Mouse (Mus musculus) neural tube, embryonic 15.5 days (tissue): ENCODE measurements around the gene Itga6. TPM values are rescaled to one million over a fixed set of nuclear protein-coding genes. Genes with fewer than 3 reads are reported as not detected.

Source experiments
- ATAC-seq: fragments of 200-750 bp; cut with Nextera tagmentation; 2 replicates; pipeline ENCODE4 v1.8.0; 2017; ENCODE audit warnings: mild to moderate bottlenecking, moderate TSS enrichment, moderate library complexity; ENCODE audit not compliant: low FRiP score
- H3K27ac ChIP-seq: fragments of 300-500 bp; sonication (generic); replicated peaks from 2 replicates; pipeline ENCODE4 v1.5.1; 2015; ENCODE audit warnings: mild to moderate bottlenecking, inconsistent platforms
- H3K27me3 ChIP-seq: fragments of 300-500 bp; sonication (generic); replicated peaks from 2 replicates; pipeline ENCODE4 v1.6.1; 2015; ENCODE audit warnings: inconsistent platforms
- H3K36me3 ChIP-seq: fragments of 300-500 bp; sonication (generic); 2 replicates; pipeline ENCODE4 v1.6.1; 2015; ENCODE audit warnings: inconsistent platforms
- H3K4me1 ChIP-seq: fragments of 300-500 bp; sonication (generic); 2 replicates; pipeline ENCODE4 v1.6.1; 2015; ENCODE audit warnings: inconsistent platforms
- H3K4me2 ChIP-seq: fragments of 300-500 bp; sonication (generic); 2 replicates; pipeline ENCODE4 v1.6.1; 2015; ENCODE audit warnings: inconsistent platforms, mild to moderate bottlenecking, moderate library complexity
- H3K4me3 ChIP-seq: fragments of 300-500 bp; sonication (generic); replicated peaks from 2 replicates; pipeline ENCODE4 v1.5.1; 2015; ENCODE audit warnings: mild to moderate bottlenecking, inconsistent platforms
- H3K9ac ChIP-seq: fragments of 300-500 bp; sonication (generic); replicated peaks from 2 replicates; pipeline ENCODE4 v1.6.1; 2015; ENCODE audit warnings: mild to moderate bottlenecking, inconsistent platforms
- H3K9me3 ChIP-seq: fragments of 300-500 bp; sonication (generic); replicated peaks from 2 replicates; pipeline ENCODE4 v1.6.1; 2016; ENCODE audit warnings: inconsistent platforms
- WGBS: fragments of 180-500 bp; shearing (Covaris S2); methylation state at CpG from one replicate; pipeline ENCODE4 v1.1.7; 2015; ENCODE audit warnings: mixed read lengths; 5-methylcytosine and 5-hydroxymethylcytosine counted together
- polyA plus RNA-seq: library from polyadenylated mRNA; unstranded; fragments of >200 nt; fragmentation: Nextera tagmentation; extraction: Ambion mirVana; gene quantifications from 2 replicates; pipeline ENCODE4 v1.2.1, GENCODE M21; 2015

Gene Itga6
- polyA plus RNA-seq, 1 experiment from 2014 or later: 23.1 TPM

GRCm38 (mm10) chr2:71735541-71736159 lies 9.8 kb upstream of the Itga6 start:
- 93% methylated on average over 17 of the region's 17 CpGs for WGBS
- H3K27me3 ChIP-seq: no peaks in the 10 kb centered on the region
- no peak overlapping the region for H3K4me3 ChIP-seq
- H3K9me3 ChIP-seq: no peaks in the 10 kb centered on the region
- H3K9ac ChIP-seq: no peak overlapping the region
- H3K36me3 ChIP-seq: no peaks in the 10 kb centered on the region
- H3K4me2 ChIP-seq: no peak overlapping the region
- H3K4me1 ChIP-seq: 0 out of 2 replicates have a peak, but pooled peaks cover 9% of the 10 kb centered on the region
- ATAC-seq: no peak
- no peak overlapping the region for H3K27ac ChIP-seq

GRCm38 (mm10) chr2:71736213-71736612 lies 9.2 kb upstream of the Itga6 start:
- Histone ChIP-seq H3K4me3 (no peak overlapping the region), H3K27me3 (no peaks in the 10 kb centered on the region), H3K36me3 (no peaks in the 10 kb centered on the region), H3K9me3 (no peaks in the 10 kb centered on the region), H3K4me1 (0 out of 2 replicates have a peak, but pooled peaks cover 5% of the 10 kb centered on the region), H3K27ac (no peak overlapping the region), H3K4me2 (no peak overlapping the region), H3K9ac (no peak overlapping the region)
- 97% methylated on average over 2 of the region's 2 CpGs for WGBS
- no peak for ATAC-seq

GRCm38 (mm10) chr2:71739173-71739860 lies 6.1 kb upstream of the Itga6 start:
- H3K36me3 ChIP-seq: no peaks in the 10 kb centered on the region
- ATAC-seq: no peak
- 0 out of 2 replicates have a peak, but pooled peaks cover 12% of the 10 kb centered on the region for H3K4me1 ChIP-seq
- H3K9ac ChIP-seq: no peak overlapping the region
- H3K27me3 ChIP-seq: no peaks in the 10 kb centered on the region
- no peaks in the 10 kb centered on the region for H3K9me3 ChIP-seq
- no peak overlapping the region for H3K27ac ChIP-seq
- WGBS: 72% methylated on average over 9 of the region's 9 CpGs
- H3K4me2 ChIP-seq: no peak overlapping the region
- no peak overlapping the region for H3K4me3 ChIP-seq

GRCm38 (mm10) chr2:71742557-71742956 lies 2.9 kb upstream of the Itga6 start:
- H3K27ac ChIP-seq: no peak overlapping the region
- no peak for ATAC-seq
- H3K36me3 ChIP-seq: no peaks in the 10 kb centered on the region
- no peaks in the 10 kb centered on the region for H3K27me3 ChIP-seq
- H3K4me1 ChIP-seq: peaks cover 19% of the 10 kb centered on the region; the same call in 1 of the 2 replicates
- no peak overlapping the region for H3K4me3 ChIP-seq
- no peak overlapping the region for H3K4me2 ChIP-seq
- no peaks in the 10 kb centered on the region for H3K9me3 ChIP-seq
- H3K9ac ChIP-seq: no peak overlapping the region
- WGBS: 52% methylated on average over 4 of the region's 4 CpGs

- Histone ChIP-seq H3K4me1 (peaks cover 19% of the 10 kb centered on the region; the same call in 1 of the 2 replicates), H3K27me3 (no peaks in the 10 kb centered on the region), H3K4me3 (no peak overlapping the region), H3K4me2 (no peak overlapping the region), H3K36me3 (no peaks in the 10 kb centered on the region), H3K27ac (no peak overlapping the region), H3K9me3 (no peaks in the 10 kb centered on the region), H3K9ac (no peak overlapping the region)
- ATAC-seq: no peak
- 71% methylated on average over 7 of the region's 7 CpGs for WGBS
These were observed 2.0 kb upstream of the Itga6 start for GRCm38 (mm10) chr2:71743377-71743776.

GRCm38 (mm10) chr2:71744320-71744719 lies 1.1 kb upstream of the Itga6 start:
- Histone ChIP-seq H3K9me3 (no peaks in the 10 kb centered on the region), H3K9ac (no peak overlapping the region), H3K27ac (no peak overlapping the region), H3K36me3 (no peaks in the 10 kb centered on the region), H3K4me1 (peaks cover 19% of the 10 kb centered on the region; the same call in 1 of the 2 replicates), H3K27me3 (no peaks in the 10 kb centered on the region), H3K4me3 (no peak overlapping the region), H3K4me2 (no peak overlapping the region)
- WGBS: 20% methylated on average over 9 of the region's 9 CpGs
- ATAC-seq: no peak

GRCm38 (mm10) chr2:71744861-71745507 lies 432 bp upstream of the Itga6 start:
- Histone ChIP-seq H3K27ac (0 out of 2 replicates have a peak overlapping the region, but pooled peaks have one; percentile 30), H3K4me2 (no peak overlapping the region), H3K4me3 (no peak overlapping the region), H3K36me3 (no peaks in the 10 kb centered on the region), H3K4me1 (peaks cover 24% of the 10 kb centered on the region), H3K27me3 (no peaks in the 10 kb centered on the region), H3K9ac (no peak overlapping the region), H3K9me3 (no peaks in the 10 kb centered on the region)
- WGBS: 15% methylated on average over 11 of the region's 11 CpGs
- no peak for ATAC-seq

GRCm38 (mm10) chr2:71748451-71748850 lies 3.0 kb downstream of the Itga6 start:
- no peak overlapping the region for H3K4me2 ChIP-seq
- no peak overlapping the region for H3K27ac ChIP-seq
- no peak for ATAC-seq
- WGBS: 93% methylated on average over 5 of the region's 5 CpGs
- H3K9me3 ChIP-seq: no peaks in the 10 kb centered on the region
- no peak overlapping the region for H3K9ac ChIP-seq
- H3K36me3 ChIP-seq: no peaks in the 10 kb centered on the region
- H3K4me1 ChIP-seq: peaks cover 19% of the 10 kb centered on the region
- no peaks in the 10 kb centered on the region for H3K27me3 ChIP-seq
- no peak overlapping the region for H3K4me3 ChIP-seq

- Histone ChIP-seq H3K27ac (no peak overlapping the region), H3K9me3 (no peaks in the 10 kb centered on the region), H3K4me2 (peak overlapping the region; percentile 30), H3K4me3 (no peak overlapping the region), H3K9ac (no peak overlapping the region), H3K36me3 (no peaks in the 10 kb centered on the region), H3K27me3 (no peaks in the 10 kb centered on the region), H3K4me1 (peaks cover 13% of the 10 kb centered on the region)
- WGBS: 43% methylated on average over 13 of the region's 13 CpGs
- no peak for ATAC-seq
These were observed 4.1 kb downstream of the Itga6 start for GRCm38 (mm10) chr2:71749367-71750086.

DNA sequence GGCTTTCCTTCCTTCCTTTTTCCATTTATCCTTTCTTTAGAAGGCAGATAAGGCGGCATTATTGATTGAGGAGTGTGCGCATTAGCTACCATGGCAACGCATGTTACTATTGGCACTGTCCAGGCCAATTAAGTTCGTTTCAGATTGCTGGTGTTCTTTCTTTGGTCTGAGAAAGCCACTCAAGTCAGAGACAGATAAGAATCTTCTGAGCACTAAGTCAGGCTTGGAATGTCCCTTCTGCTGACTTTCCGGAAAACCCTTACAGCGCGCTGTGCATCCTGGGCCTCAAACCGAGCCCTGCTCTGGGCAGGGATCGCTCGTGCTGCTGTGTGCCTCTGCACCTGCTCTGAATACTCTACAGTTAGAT lies 4.7 kb downstream of the Itga6 start:
- Histone ChIP-seq H3K36me3 (no peaks in the 10 kb centered on the region), H3K27ac (no peak overlapping the region), H3K9me3 (no peaks in the 10 kb centered on the region), H3K27me3 (no peaks in the 10 kb centered on the region), H3K4me3 (no peak overlapping the region), H3K9ac (no peak overlapping the region), H3K4me2 (peak overlapping the region; percentile 30), H3K4me1 (peaks cover 8% of the 10 kb centered on the region)
- ATAC-seq: no peak
- 52% methylated on average over 10 of the region's 10 CpGs for WGBS

DNA sequence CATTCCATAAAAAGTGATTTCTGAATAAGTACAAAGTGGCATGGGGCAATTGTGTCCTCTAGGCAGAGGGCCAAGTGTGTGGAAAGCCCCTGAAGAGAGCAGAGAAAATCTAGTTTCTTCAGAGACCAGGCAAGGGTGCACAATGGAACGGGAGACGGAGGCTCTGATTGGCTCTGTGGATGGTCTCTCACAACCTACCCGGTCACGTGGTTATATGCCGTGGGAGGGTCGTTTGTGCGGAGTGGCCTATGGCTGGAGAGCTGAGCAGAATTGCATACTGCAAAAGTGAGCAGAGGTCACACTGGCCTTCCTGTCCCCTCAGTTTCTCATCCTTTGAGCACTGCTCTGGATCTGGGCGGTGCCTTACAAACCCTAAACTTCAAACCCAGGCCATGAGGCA lies 5.9 kb downstream of the Itga6 start:
- Histone ChIP-seq H3K4me2 (no peak overlapping the region), H3K36me3 (no peaks in the 10 kb centered on the region), H3K9me3 (no peaks in the 10 kb centered on the region), H3K27ac (no peak overlapping the region), H3K4me3 (no peak overlapping the region), H3K4me1 (peaks cover 8% of the 10 kb centered on the region), H3K9ac (no peak overlapping the region), H3K27me3 (no peaks in the 10 kb centered on the region)
- 79% methylated on average over 8 of the region's 8 CpGs for WGBS
- ATAC-seq: no peak
